Mouse (Mus musculus) lung, embryonic 16.5 days (tissue): ENCODE measurements at regions not wholly inside any gene's neighbourhood (a gene's known extent, or its start where the extent isn't known, plus 50 kb on each side); places are given as distances from the start of the nearest gene placed in this dataset.

ENCODE experiments used
- ATAC-seq: fragments of 200-750 bp; cut with Nextera tagmentation; 2 replicates; pipeline ENCODE4 v1.8.0; 2017; ENCODE audit warnings: low read depth, mild to moderate bottlenecking, moderate library complexity
- H3K27ac ChIP-seq: fragments of 300-500 bp; sonication (generic); 2 replicates; pipeline ENCODE4 v1.5.1; 2014; ENCODE audit warnings: mild to moderate bottlenecking, control low read depth, low read length
- H3K27me3 ChIP-seq: fragments of 300-500 bp; sonication (generic); 2 replicates; pipeline ENCODE4 v1.6.1; 2014; ENCODE audit warnings: low read depth, low read length, mixed read lengths; ENCODE audit not compliant: control insufficient read depth, insufficient read depth
- H3K36me3 ChIP-seq: fragments of 300-500 bp; sonication (generic); 2 replicates; pipeline ENCODE4 v1.6.1; 2014; ENCODE audit warnings: low read length; ENCODE audit not compliant: control insufficient read depth, insufficient read depth
- H3K4me1 ChIP-seq: fragments of 300-500 bp; sonication (generic); replicated peaks from 2 replicates; pipeline ENCODE4 v1.6.1; 2014; ENCODE audit warnings: low read length, mixed read lengths; ENCODE audit not compliant: control insufficient read depth, insufficient read depth
- H3K4me2 ChIP-seq: fragments of 300-500 bp; sonication (generic); 2 replicates; pipeline ENCODE4 v1.6.1; 2014; ENCODE audit warnings: low read depth, low read length, control low read depth
- H3K4me3 ChIP-seq: fragments of 300-500 bp; sonication (generic); 2 replicates; pipeline ENCODE4 v1.5.1; 2014; ENCODE audit warnings: mild to moderate bottlenecking, low read length, control low read depth
- H3K9ac ChIP-seq: fragments of 300-500 bp; sonication (generic); 2 replicates; pipeline ENCODE4 v1.6.1; 2014; ENCODE audit warnings: low read length, control low read depth
- H3K9me3 ChIP-seq: fragments of 300-500 bp; sonication (generic); 2 replicates; pipeline ENCODE4 v1.6.1; 2016; ENCODE audit warnings: low read length; ENCODE audit not compliant: control insufficient read depth
- WGBS: fragments of 180-500 bp; shearing (Covaris S2); extraction: QIAGEN DNeasy Blood & Tissue Kit; methylation state at CpG from one replicate; pipeline ENCODE4 v1.1.7; 2014; 5-methylcytosine and 5-hydroxymethylcytosine counted together

- Histone ChIP-seq H3K4me3 (no peak overlapping the region), H3K4me2 (no peak overlapping the region), H3K27ac (no peak overlapping the region), H3K4me1 (no peaks in the 10 kb centered on the region), H3K9ac (no peak overlapping the region), H3K27me3 (no peaks in the 10 kb centered on the region), H3K9me3 (no peaks in the 10 kb centered on the region), H3K36me3 (no peaks in the 10 kb centered on the region)
- 86% methylated on average over 1 of the region's 1 CpGs for WGBS
- no peak for ATAC-seq
Observed at GRCm38 (mm10) chr11:48449883-48450282, 350.2 kb upstream of the Rack1 start.

GRCm38 (mm10) chr11:48442534-48443254, 357.4 kb upstream of the Rack1 start:
- no peaks in the 10 kb centered on the region for H3K9me3 ChIP-seq

GRCm38 (mm10) chr11:48436712-48437111, 363.4 kb upstream of the Rack1 start:
- H3K4me3 ChIP-seq = no peak overlapping the region
- H3K4me1 ChIP-seq = no peaks in the 10 kb centered on the region
- H3K27me3 ChIP-seq = no peaks in the 10 kb centered on the region
- H3K4me2 ChIP-seq = no peak overlapping the region
- no peaks in the 10 kb centered on the region for H3K36me3 ChIP-seq
- no peak for ATAC-seq
- H3K9ac ChIP-seq = no peak overlapping the region
- H3K27ac ChIP-seq = no peak overlapping the region
- WGBS = 85% methylated on average over 3 of the region's 3 CpGs
- H3K9me3 ChIP-seq = no peaks in the 10 kb centered on the region

More at GRCm38 (mm10) chr11:48442534-48443254, 357.4 kb upstream of the Rack1 start:
- WGBS = 35% methylated on average over 5 of the region's 5 CpGs
- ATAC-seq = peak; percentile 82
- no peak overlapping the region for H3K27ac ChIP-seq
- no peak overlapping the region for H3K4me2 ChIP-seq
- no peaks in the 10 kb centered on the region for H3K4me1 ChIP-seq
- no peaks in the 10 kb centered on the region for H3K36me3 ChIP-seq
- no peak overlapping the region for H3K9ac ChIP-seq
- H3K4me3 ChIP-seq = no peak overlapping the region
- H3K27me3 ChIP-seq = no peaks in the 10 kb centered on the region

GRCm38 (mm10) chr11:48431316-48431715, 368.8 kb upstream of the Rack1 start:
- no peak overlapping the region for H3K9ac ChIP-seq

GRCm38 (mm10) chr11:48427423-48427822, 372.7 kb upstream of the Rack1 start:
- Histone ChIP-seq H3K27ac (0 out of 2 replicates have a peak overlapping the region, but pooled peaks have one; percentile 26), H3K9me3 (no peaks in the 10 kb centered on the region), H3K27me3 (no peaks in the 10 kb centered on the region), H3K9ac (no peak overlapping the region), H3K4me2 (no peak overlapping the region), H3K4me1 (0 out of 2 replicates have a peak, but pooled peaks cover 3% of the 10 kb centered on the region), H3K36me3 (no peaks in the 10 kb centered on the region), H3K4me3 (no peak overlapping the region)
- ATAC-seq = peak; percentile 89
- 39% methylated on average over 2 of the region's 2 CpGs for WGBS

More at GRCm38 (mm10) chr11:48431316-48431715, 368.8 kb upstream of the Rack1 start:
- Histone ChIP-seq H3K4me3 (no peak overlapping the region), H3K9me3 (no peaks in the 10 kb centered on the region), H3K4me2 (no peak overlapping the region), H3K4me1 (0 out of 2 replicates have a peak, but pooled peaks cover 3% of the 10 kb centered on the region), H3K27me3 (no peaks in the 10 kb centered on the region), H3K36me3 (no peaks in the 10 kb centered on the region), H3K27ac (no peak overlapping the region)
- ATAC-seq = no peak

- H3K27me3 ChIP-seq = no peaks in the 10 kb centered on the region
- 71% methylated on average over 1 of the region's 1 CpGs for WGBS
- ATAC-seq = no peak
Observed at GRCm38 (mm10) chr11:48426446-48426845, 373.7 kb upstream of the Rack1 start.

GRCm38 (mm10) chr11:48418066-48418756, 381.9 kb upstream of the Rack1 start:
- H3K27ac ChIP-seq = no peak overlapping the region
- no peaks in the 10 kb centered on the region for H3K27me3 ChIP-seq
- H3K4me2 ChIP-seq = no peak overlapping the region
- H3K36me3 ChIP-seq = no peaks in the 10 kb centered on the region
- H3K4me3 ChIP-seq = no peak overlapping the region
- no peaks in the 10 kb centered on the region for H3K9me3 ChIP-seq
- H3K4me1 ChIP-seq = no peaks in the 10 kb centered on the region
- ATAC-seq = no peak
- WGBS = 80% methylated on average over 6 of the region's 6 CpGs
- no peak overlapping the region for H3K9ac ChIP-seq

More at GRCm38 (mm10) chr11:48426446-48426845, 373.7 kb upstream of the Rack1 start:
- Histone ChIP-seq H3K4me2 (no peak overlapping the region), H3K4me3 (no peak overlapping the region), H3K4me1 (0 out of 2 replicates have a peak, but pooled peaks cover 3% of the 10 kb centered on the region), H3K9me3 (no peaks in the 10 kb centered on the region), H3K9ac (no peak overlapping the region), H3K27ac (no peak overlapping the region), H3K36me3 (no peaks in the 10 kb centered on the region)

- H3K4me1 ChIP-seq = no peaks in the 10 kb centered on the region
- H3K9me3 ChIP-seq = no peaks in the 10 kb centered on the region
- no peak overlapping the region for H3K4me2 ChIP-seq
- H3K36me3 ChIP-seq = no peaks in the 10 kb centered on the region
- no peak overlapping the region for H3K4me3 ChIP-seq
- no peak overlapping the region for H3K27ac ChIP-seq
- H3K9ac ChIP-seq = no peak overlapping the region
- WGBS = 51% methylated on average over 2 of the region's 2 CpGs
- ATAC-seq = no peak
- no peaks in the 10 kb centered on the region for H3K27me3 ChIP-seq
Observed at GRCm38 (mm10) chr11:48417615-48418014, 382.5 kb upstream of the Rack1 start.

- ATAC-seq = peak; percentile 96
- Histone ChIP-seq H3K4me3 (no peak overlapping the region), H3K4me1 (no peaks in the 10 kb centered on the region), H3K4me2 (no peak overlapping the region), H3K27ac (no peak overlapping the region), H3K9ac (no peak overlapping the region), H3K9me3 (no peaks in the 10 kb centered on the region), H3K27me3 (no peaks in the 10 kb centered on the region; the same call in 1 of the 2 replicates), H3K36me3 (no peaks in the 10 kb centered on the region)
- 38% methylated on average over 2 of the region's 2 CpGs for WGBS
Observed at GRCm38 (mm10) chr11:48398032-48398431, 402.1 kb upstream of the Rack1 start.
